Mouse (Mus musculus) activated CD4-positive, CD25-positive, alpha-beta regulatory T cell, adult 9 weeks (primary cell): ENCODE results near the gene Atp6v1a. TPM values are rescaled to one million over a fixed set of nuclear protein-coding genes. Genes with fewer than 3 reads are reported as not detected.

Experiments
- polyA plus RNA-seq: library from polyadenylated mRNA; unstranded; fragments of 100-300 nt; shearing (Covaris generic); gene quantifications from one replicate; pipeline ENCODE4 v1.2.1, GENCODE M21; 2017

The Atp6v1a gene
- 24.9 TPM for polyA plus RNA-seq

GRCm38 (mm10) chr16:44139536-44140185, at the start of gene Atp6v1a, which contains the start of gene Naa50:
TSS of gene Atp6v1a (minus strand) at chr16:44139705.
TSS of gene Naa50 (plus strand) at chr16:44139830.

GRCm38 (mm10) chr16:44173155-44173941, 33.8 kb upstream of the Atp6v1a start, which contains the start of gene Usf3:
TSS of gene Usf3 (plus strand) at chr16:44173246.

GRCm38 (mm10) chr16:44063025-44063894, 76.2 kb downstream of the Atp6v1a start, which contains the start of gene Gramd1c:
TSS of gene Gramd1c (minus strand) at chr16:44063345.

Other genes starting within 250 kb of the Atp6v1a start
- 15.0 TPM for gene Ccdc191, start 249.9 kb downstream of the Atp6v1a start, polyA plus RNA-seq
- gene Qtrt2, start 212.9 kb downstream of the Atp6v1a start, polyA plus RNA-seq: 18.6 TPM
- gene Zdhhc23, start 159.9 kb downstream of the Atp6v1a start, polyA plus RNA-seq: 3.4 TPM
- 6.3 TPM for gene Gramd1c, start 76.4 kb downstream of the Atp6v1a start, polyA plus RNA-seq
- gene Naa50, start 125 bp upstream of the Atp6v1a start, polyA plus RNA-seq: 43.0 TPM
- gene Usf3, start 33.5 kb upstream of the Atp6v1a start, polyA plus RNA-seq: 2.1 TPM
- gene Sidt1, start 193.5 kb upstream of the Atp6v1a start, polyA plus RNA-seq: 42.1 TPM
- gene Spice1, start 207.4 kb upstream of the Atp6v1a start, polyA plus RNA-seq: 42.4 TPM